Mouse (Mus musculus): ENCODE measurements at regions not wholly inside any gene's neighbourhood (a gene's known extent, or its start where the extent isn't known, plus 50 kb on each side); places are given as distances from the start of the nearest gene placed in this dataset.

DNA sequence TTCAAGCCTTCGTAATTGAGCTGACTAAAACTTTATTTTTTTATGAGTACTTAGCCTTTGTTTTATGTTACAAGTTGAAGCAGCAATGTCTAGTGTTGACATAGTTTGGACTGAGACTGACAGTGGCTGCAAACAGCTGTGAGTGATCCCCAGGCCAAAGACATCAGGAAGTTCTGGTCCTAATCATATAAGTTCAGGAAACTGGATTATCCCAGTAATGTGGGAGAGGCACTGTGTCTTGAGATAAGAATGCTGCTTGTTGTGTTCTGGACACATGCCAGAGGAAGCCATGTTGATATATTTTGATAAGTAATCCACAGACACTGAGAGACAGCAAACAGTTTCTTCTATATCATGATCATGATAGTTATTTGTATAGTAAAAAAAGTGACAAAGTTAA, 153.4 kb downstream of the Lrriq3 start:
- no peak for DNase-seq (ENCODE audit: low spot score in 2 of 2)

DNA sequence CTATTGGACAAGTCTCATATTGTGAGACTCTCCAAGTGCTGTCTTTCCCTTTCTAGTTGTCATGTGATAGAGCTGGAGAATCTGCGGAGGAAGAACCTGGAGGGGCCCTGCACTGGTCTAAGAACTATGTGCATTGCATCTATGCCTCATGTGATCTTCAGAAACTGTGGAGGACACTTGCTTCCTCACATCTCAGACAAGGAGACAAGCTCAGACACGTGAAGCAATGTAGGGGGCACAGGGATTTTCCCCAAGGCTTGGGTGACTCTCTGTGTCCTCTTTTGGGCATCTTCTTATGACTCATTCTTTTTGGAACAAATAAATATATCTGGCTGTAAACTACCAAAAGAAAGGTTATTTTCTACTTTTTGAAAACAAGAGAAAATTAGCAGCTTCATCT, 153.9 kb downstream of the Lrriq3 start:
- no peak for DNase-seq (ENCODE audit: low spot score in 2 of 2)

DNA sequence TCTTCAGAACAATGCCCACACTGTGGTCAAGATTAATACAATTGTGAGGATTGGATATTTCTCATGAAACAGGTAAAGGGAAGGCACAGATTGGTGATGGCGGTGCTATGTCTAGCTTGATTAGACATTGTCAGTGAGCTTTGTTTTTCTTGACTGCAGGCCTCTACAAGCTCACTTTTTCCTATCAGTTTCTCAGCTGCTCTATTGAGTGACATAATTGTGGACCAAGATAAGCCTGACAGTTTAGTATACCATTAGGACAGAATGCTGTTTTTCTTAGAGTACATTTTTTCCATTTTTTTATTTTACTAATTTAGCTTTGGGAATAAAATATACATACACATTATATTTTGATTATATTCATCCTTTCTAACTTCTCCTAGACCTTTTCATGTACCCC, 154.7 kb downstream of the Lrriq3 start:
- DNase-seq (ENCODE audit: low spot score in 2 of 2) = no peak

DNA sequence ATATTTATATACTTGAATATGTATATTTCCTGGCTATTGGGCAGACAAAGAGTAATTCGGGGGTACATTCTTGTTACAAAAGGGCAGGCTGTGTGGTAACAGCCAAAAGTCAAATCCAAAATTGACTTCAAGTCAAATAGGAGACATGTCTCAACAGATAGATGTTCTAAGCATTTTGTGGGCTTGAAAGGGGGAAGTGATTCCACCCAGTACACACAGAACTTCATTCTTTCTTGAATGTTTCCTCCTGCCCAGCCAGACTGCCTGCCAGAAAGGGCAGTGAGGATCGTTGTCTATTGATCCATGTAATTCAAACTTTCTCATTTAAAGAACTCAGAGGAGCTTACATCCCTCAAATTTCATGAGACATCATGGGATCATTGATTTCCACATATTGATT, 157.7 kb downstream of the Lrriq3 start:
- DNase-seq (ENCODE audit: low spot score in 2 of 2) = no peak

DNA sequence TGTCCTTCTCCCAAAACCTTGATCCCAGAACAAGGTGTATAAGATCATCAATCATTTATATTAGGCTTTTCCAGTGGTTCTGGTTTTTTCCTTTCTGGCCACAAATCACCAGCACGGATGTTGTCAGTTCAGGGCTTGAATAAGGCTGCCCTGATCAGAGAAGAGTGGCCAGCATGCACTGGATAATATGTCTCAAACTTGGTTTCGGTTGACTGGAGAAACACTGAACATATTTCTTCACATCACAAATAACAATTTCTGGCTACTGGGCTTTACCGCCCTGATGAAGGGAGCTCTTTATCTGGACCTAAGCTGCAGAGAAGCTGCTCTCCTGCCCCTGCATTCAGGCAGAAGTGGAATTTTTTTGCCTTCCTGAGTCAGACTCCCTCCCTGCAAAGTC, 205.0 kb downstream of the Lrriq3 start:
- DNase-seq (ENCODE audit: low spot score in 2 of 2) = peak in 1 of 2 experiments; percentile 4

DNA sequence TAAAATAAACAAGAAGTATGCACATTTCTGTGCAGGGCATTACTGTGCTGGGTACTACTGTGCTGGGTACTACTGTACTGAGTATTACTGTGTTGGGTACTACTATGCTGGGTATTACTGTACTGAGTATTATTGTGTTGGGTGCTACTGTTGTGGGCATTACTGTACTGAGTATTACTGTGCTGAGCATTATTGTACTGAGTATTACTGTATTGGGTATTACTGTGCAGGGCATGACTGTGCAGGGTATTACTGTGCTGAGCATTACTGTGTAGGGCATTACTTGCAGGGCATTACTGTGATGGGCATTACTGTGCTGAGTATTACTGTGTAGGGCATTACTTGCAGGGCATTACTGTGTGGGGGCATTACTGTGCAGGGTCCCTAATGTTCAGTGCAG, 205.5 kb downstream of the Lrriq3 start:
- no peak for DNase-seq (ENCODE audit: low spot score in 2 of 2)

DNA sequence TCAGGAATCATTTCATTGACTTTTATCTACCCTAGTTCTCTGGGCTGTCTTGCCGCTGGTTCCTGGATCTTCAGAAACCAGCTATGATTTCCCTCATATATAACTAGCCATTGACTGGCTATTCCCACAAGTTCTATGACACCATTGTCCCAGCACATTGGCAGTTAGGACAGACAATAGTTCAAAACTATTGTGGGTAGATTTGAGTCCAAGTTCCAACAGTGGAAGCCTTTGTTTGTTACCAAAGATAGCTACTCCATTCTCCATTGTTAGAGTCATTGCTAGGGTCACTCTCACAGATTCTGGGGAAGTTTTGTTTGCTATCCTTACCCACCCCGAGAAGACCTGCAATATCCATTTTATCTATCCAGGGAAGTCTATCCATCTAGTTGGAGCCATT, 229.1 kb downstream of the Lrriq3 start:
- no peak for DNase-seq (ENCODE audit: low spot score in 2 of 2)

DNA sequence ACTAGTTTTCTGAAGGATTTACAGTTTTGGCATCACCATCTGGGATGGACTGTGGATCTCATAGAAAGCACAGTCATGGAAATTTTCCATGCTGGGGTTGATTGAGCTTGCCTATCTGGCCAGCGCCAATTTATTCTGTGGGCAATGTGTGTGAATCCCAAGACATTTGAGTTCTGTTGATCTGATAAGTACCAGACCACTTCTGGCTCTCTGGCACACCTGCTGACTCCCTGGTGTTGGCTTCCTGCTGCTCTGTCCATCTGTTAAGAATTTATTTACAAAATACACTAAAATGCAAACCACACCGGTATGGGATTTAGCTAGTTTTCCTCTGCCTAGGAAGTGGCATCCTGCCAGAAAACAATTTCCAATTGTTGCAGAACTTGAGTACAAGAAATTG, 236.5 kb downstream of the Lrriq3 start:
- no peak for DNase-seq (ENCODE audit: low spot score in 2 of 2)

DNA sequence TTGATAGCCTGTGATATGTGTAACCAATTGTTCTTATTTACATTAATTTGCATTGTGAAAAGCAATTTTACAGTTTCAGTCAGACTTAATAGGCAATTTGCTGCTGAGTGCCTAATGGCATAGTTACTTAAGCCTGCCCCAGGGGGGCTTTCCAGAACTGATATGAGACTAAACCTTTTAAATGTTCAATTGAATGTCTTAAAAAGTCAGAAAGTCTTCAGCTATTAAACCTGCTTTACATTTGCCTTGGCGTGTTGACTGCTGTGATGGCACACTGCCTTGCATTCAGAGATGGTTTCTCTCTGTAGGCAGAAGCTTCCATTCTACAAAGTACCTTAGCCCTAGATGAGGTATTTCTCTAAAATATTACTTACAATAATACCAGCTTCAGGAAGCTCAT, 256.0 kb downstream of the Lrriq3 start:
- DNase-seq (ENCODE audit: low spot score in 2 of 2) = no peak

DNA sequence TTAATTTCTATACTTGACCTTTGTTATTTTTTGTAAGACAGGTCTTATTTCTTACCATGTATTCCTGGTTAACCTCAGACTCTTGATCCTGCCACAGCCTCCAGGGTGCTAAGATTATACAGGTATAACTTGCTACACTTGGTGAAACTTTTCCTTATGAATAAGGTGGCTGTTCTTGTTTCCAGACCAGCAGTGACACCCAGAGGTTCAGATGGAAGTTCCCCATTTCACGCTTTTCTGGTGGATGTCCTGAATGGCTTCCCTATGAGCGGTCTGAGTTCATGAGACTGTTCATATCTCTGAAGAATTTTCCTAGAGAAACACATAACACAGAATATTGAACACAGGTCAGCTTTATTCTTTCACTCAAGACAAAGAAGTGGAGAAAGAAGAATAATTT, 258.4 kb downstream of the Lrriq3 start:
- DNase-seq (ENCODE audit: low spot score in 2 of 2) = no peak

DNA sequence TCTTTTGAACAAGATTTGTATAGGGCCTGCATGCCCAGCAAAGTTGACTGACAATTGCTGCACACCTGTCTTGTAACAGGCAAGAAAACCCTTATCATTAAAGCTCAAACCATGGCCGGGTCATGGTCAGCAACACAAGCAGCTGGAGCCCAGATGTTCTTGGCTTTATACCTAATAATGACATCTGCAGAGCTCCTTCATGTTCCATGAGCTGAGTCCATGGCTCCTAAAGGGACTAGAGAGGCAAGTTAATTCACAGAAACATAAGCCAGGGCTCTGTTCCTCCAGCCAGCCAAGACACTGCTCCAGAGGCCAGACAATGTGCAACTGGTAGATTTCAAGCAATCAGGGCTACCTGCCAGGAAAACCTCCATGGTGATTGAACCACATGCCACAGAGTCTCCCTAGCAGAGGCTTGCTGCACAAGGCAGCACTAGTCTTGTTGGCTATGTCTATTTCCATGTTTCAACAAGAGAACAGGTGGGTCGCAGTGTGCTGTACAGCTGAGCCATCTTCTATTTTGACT, 259.1 kb downstream of the Lrriq3 start:
- no peak for DNase-seq (ENCODE audit: low spot score in 2 of 2)

DNA sequence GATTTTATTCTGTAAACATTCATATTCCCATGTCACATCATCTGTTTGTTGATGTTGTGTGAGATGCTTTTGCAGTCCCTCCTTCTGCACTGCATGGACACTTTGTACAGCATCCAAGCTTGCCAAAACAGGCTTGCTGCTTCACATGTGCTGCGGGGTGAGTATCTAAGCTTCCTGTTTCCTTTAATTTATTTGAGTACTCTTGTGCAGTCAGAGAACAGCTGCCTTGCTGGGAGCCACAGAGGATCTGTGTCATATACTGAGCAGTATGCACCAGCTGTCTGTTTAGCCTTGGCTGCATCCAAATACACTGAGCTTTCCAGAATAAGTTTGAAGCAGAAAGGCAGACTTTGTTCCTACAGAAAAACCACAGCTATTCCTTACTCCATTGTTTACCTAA, 267.2 kb downstream of the Lrriq3 start:
- DNase-seq (ENCODE audit: low spot score in 2 of 2) = no peak

DNA sequence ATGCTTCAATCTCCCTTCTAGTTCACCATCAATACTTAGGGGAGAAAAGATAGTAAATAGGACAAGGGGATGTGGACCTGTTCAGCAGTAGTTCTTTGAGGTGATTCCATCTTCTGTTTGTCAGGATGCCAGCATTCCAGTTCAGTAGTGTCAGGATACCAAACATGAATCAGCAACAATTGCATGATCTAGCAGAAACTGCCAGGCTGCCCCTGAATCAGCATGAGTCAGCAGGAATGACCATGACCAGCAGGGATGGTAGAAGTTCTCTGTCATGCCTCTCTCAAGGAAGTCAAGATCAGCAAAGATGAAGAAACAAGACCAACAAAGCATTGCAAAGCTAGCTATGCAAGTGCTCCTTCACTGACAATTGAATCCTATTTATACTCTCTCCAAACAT, 277.5 kb downstream of the Lrriq3 start:
- peak in 1 of 2 experiments; percentile 26 for DNase-seq (ENCODE audit: low spot score in 2 of 2)

DNA sequence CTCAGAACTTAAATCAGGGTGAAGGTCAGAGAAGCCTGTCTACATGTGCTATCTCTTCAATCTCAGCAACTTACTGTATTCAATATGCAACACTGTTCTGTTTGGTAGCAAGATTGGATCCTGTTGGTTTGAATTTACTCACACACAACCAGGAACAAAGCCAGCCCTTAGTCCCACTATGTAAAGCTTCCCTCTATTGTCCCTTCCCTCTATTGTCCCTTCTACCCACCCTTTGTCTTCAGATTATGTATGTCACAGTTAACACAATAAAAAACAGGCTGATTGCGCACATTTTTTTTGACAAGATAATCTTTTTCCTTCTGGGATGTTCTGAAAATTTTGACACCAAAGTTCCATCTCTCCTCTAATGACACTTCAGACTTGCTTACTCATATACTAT, 280.4 kb downstream of the Lrriq3 start:
- DNase-seq (ENCODE audit: low spot score in 2 of 2) = no peak

DNA sequence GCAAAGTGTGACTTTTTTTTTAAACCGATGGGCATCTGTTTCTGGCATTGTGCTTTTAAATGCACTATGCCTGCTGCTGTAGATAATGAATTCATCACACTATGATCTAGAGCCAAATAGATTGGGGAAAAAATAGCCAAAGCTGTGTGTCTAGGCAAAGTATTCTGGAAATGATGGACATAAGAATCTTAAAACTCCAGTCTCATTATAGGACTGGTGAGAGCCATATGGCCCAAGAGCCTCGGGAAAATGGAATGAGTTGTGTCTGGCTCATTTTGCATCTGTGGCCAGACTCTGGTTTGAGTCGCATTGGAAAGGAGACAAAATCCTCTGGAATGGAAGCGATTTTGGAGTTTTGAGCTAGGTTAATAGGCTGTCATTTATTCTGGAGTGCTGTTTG, 288.7 kb downstream of the Lrriq3 start:
- DNase-seq (ENCODE audit: low spot score in 2 of 2) = no peak

DNA sequence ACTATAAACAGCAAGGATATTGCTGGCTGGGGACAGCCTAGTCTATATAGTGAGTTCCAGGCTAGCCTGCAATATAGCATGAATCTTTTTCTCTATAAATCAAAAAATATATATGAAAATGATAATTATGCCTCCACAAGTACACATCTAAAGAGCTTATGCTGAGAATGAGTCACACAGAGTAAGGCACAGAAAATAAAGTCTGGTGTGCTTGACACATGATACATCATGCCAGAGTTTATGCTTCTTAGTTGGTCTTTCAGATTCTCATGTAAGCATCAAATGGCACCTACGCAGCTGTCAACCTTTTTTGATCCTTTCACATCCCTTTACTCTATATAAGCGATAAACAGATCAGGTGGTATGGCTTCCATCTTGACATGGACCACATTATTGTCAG, 289.6 kb downstream of the Lrriq3 start:
- DNase-seq (ENCODE audit: low spot score in 2 of 2) = no peak

DNA sequence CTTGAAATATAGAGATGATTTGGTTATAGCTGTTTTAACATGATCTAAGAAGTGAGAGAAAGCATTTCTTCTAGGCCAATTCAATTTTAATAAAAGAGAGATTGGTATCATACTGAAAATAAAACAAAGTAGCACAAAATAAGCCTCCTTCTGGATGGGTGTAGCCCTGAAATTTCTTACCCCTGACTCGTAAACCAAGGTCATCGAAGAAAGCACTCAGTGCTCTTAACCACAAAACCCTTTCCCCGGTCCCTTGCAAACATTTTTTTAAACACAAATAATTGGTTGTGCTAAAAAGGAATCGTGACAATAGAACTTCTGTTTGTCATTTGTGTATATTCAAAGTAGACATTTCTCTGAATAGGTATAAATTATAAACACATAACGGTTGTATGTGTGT, 297.4 kb downstream of the Lrriq3 start:
- DNase-seq (ENCODE audit: low spot score in 2 of 2) = no peak

DNA sequence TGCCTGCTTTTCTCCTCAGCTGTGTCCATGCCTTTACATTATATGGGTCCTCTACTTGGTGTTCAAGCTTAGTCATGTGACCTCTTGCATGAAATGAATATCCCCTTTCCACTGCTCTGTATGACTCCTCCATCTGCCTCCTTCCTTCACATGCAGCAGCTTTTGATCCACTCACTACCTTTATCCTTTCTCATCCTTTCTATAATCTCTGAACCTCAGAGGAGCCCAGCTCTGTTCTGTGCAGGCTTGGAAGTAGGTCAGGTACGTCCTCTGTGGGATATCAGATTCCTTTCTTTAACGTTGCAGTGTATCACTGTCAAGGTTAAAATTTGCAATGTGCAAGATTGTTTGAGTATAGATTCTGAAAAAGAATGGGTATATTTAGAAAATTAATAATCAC, 302.9 kb downstream of the Lrriq3 start:
- DNase-seq (ENCODE audit: low spot score in 2 of 2) = no peak

DNA sequence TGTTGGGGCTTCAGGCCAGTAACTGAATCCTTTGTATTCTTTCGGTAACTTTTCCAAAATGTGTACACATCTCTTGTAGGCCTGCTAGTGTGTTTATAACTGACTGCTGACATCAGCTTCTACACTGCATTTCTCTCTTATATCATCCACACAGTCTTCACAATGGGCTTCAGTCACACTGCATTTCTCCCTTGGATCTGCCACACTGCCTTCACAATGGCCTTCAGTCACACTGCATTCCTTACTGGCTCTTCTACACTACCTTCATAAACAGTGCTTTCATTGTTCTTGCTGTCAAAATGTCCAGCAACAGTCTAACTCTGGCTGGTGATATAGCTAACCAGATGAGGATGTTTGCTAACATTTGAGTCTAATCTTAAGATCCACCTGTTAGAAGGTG, 308.5 kb downstream of the Lrriq3 start:
- no peak for DNase-seq (ENCODE audit: low spot score in 2 of 2)

DNA sequence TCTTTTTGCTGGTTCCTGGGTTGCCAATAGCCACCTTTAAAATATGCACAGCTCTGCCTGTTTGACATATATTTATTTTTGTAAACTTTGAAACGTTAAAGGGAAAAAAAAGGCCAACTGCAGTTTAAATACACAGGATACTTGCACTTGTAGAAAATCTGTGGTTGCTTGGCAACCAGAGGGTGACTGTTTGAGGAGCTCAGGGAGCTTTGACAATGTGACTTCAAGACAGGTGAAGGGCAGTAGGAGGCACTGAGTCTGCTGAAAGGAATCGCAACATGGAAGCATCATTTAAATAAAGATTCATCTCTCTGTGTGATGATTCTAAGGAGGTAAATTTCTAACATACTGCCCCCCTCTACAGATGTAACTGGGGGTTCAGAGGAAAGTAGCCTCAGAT, 315.7 kb downstream of the Lrriq3 start:
- DNase-seq (ENCODE audit: low spot score in 2 of 2) = no peak

DNA sequence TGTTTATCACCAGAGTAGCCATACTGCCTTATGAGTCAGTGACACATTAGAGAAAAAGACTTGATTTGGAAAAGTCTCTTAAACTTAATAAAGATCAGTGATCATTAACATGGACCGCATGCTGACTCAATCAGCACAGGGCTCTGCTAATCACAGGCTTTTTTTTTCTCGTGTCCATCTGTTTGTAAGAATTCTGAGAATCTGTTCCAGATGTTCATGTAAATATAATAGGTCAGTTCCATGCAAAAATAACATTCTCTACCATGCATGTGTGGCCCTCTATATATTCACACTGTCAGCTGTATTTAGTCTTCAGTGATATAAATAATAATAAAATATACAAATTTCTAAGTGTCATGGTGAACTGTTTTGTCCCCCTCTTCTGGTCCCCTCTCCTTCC, 316.1 kb downstream of the Lrriq3 start:
- no peak for DNase-seq (ENCODE audit: low spot score in 2 of 2)

DNA sequence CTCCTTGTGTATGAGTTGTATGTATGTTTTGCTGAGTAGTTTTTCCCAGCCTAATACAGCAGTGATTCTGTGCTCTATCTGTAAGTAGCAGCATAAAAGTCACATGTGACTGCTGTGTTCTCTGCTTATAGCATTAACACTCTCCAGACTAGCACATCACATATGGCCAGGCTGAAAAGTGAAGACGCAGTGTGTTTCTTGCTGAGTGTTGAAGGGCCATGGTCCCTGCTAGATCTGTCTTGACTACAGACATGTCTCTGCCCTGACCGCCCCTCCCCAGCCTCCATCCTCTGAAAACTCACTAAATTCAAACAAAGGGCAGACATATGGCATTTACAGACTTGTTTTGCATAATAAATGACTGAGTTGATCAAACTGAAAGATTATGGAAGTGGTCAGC, 316.6 kb downstream of the Lrriq3 start:
- DNase-seq (ENCODE audit: low spot score in 2 of 2) = no peak

DNA sequence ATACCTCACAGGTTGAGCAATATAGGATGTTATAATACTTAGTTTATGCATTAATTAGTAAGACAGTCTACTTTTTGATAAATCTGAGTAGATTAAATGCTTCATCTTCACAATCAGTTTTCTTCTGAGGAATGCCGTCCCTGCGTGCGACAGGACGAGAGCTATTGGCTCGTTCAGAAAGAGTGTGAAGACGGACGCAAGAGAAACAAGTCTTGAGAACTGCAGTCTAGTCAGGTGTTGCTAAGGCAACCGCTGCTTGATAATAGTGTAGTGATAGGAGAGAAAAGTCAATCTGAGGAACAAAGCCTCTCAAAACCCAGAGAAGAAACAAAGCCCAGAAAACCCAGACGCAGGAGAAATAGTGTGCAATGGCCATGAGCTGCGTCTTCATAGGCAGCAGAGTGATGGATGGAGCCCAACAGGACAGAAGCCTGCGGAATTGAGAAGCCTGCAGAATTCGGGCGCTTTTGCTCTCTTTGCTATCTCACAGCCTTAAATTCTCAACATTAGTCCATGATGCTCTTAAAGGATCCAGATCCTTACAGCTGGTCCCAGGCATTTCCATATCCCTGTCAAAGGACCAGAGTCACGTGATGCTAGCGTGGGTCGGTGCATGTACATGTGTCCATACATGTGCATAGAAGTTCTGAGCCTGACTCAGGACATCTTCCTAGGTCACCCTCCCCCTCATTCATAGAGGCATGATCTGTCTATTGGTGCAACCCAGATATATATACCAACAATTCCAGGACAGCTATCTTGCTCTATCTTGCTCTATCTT, 366.7 kb downstream of the Lrriq3 start:
- no peak for DNase-seq (ENCODE audit: low spot score in 2 of 2)

Data from adrenal gland, adult 18-20 months (tissue).